Mouse (Mus musculus) forebrain, embryonic 13.5 days (tissue): ENCODE results near the gene Setd5. TPM values are rescaled to one million over a fixed set of nuclear protein-coding genes. Genes with fewer than 3 reads are reported as not detected.

ENCODE experiments used
- ATAC-seq: fragments of 200-750 bp; cut with Nextera tagmentation; 2 replicates; pipeline ENCODE4 v1.8.0; 2017
- H3K27ac ChIP-seq: fragments of 300-500 bp; sonication (generic); 2 replicates; pipeline ENCODE4 v1.5.1; 2015; ENCODE audit warnings: inconsistent platforms, mild to moderate bottlenecking, moderate library complexity
- H3K27me3 ChIP-seq: fragments of 300-500 bp; sonication (generic); 2 replicates; pipeline ENCODE4 v1.6.1; 2015; ENCODE audit warnings: mild to moderate bottlenecking, inconsistent platforms
- H3K36me3 ChIP-seq: fragments of 300-500 bp; sonication (generic); 2 replicates; pipeline ENCODE4 v1.6.1; 2015; ENCODE audit warnings: mild to moderate bottlenecking, inconsistent platforms; ENCODE audit not compliant: poor library complexity, severe bottlenecking
- H3K4me1 ChIP-seq: fragments of 300-500 bp; sonication (generic); 2 replicates; pipeline ENCODE4 v1.6.1; 2015; ENCODE audit warnings: inconsistent platforms
- H3K4me2 ChIP-seq: fragments of 300-500 bp; sonication (generic); 2 replicates; pipeline ENCODE4 v1.6.1; 2015; ENCODE audit warnings: inconsistent platforms, mild to moderate bottlenecking, moderate library complexity
- H3K4me3 ChIP-seq: fragments of 300-500 bp; sonication (generic); 2 replicates; pipeline ENCODE4 v1.5.1; 2015; ENCODE audit warnings: mild to moderate bottlenecking, inconsistent platforms
- H3K9ac ChIP-seq: fragments of 300-500 bp; sonication (generic); 2 replicates; pipeline ENCODE4 v1.6.1; 2015; ENCODE audit warnings: mild to moderate bottlenecking, inconsistent platforms
- H3K9me3 ChIP-seq: fragments of 300-500 bp; sonication (generic); replicated peaks from 2 replicates; pipeline ENCODE4 v1.6.1; 2016; ENCODE audit warnings: inconsistent platforms
- WGBS: fragments of 180-500 bp; shearing (Covaris S2); methylation state at CpG from one replicate; pipeline ENCODE4 v1.1.7; 2015; 5-methylcytosine and 5-hydroxymethylcytosine counted together
- polyA plus RNA-seq: library from polyadenylated mRNA; unstranded; fragments of >200 nt; fragmentation: Nextera tagmentation; extraction: Ambion mirVana; gene quantifications from 2 replicates; pipeline ENCODE4 v1.2.1, GENCODE M21; 2015

The Setd5 gene
- 56.9 and 63.3 TPM in 2 replicates for polyA plus RNA-seq

DNA sequence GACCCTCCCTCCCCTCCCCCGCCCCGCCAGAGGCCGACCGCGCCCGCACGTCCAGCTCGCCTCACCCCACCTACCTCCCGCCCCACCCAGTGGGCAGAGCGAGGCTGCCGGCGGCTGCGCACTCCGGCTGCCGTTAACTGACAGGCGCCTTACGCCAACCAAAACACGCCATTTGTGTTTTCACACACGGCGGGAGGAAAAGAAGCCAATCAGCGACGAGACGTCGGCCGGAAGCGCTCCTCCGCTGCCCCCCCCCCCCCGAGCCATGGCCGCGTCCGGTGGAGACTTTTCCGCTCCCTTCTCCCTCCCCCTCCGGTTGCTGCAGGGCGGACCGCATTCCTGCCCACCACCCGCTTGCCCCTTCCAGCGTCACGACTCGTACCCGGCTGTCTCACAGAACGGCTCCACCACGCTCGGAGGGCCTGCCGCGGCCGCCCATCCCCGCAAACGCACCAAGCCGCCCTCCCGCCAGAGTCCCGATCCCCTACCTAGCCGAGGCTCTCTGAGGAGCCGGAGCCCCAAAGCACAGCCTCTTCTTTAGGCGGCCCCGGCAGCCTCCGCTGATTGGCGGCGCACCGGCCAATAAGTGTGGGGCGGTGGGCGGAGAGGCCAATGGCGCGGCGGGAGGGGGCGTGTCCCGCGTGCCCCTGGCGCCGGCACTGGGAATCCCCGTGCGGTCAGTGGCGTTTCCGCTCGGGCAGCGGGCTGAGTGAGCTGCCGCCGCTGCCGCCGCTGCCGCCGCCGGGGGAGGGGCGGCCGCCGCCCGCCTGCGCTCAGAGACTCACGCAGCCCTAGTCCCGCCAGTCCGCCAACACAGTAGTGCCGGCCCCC is at the start of gene Setd5:
Setd5 (plus strand) TSS at position 680 of the 831 bp plus-strand sequence.
- Histone ChIP-seq H3K9ac (peak within 1 kb of the TSS; percentile 94), H3K9me3 (no peaks in the 10 kb centered on the region), H3K4me2 (peak within 1 kb of the TSS; percentile 93), H3K4me3 (peak within 1 kb of the TSS; percentile 73), H3K27ac (peak within 1 kb of the TSS; percentile 99), H3K36me3 (no peaks in the 10 kb centered on the region), H3K4me1 (peaks cover 54% of the 10 kb centered on the region), H3K27me3 (no peaks in the 10 kb centered on the region)
- peak; percentile 95 for ATAC-seq
- 1% methylated on average over 50 of the region's 91 CpGs for WGBS

DNA sequence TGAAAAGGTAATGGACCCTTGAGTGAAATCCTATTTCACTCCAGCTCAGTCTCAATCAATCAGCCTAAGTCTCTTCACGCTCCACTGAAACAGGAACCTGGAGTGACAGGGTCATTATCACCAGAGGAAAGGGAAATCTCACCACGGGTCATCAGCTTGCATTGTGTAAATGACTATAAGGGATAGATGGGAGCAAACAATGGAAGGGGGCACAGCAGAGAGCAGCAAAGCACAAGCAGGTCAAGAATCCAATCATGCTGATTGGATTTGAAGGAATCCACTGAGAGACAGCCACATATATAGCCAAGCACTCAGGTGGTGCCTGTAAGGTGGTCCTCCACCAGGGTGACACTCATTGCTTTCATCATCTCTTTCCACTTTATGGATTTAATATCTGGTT is 49.7 kb upstream of the Setd5 start:
- Histone ChIP-seq H3K9me3 (no peaks in the 10 kb centered on the region), H3K36me3 (no peaks in the 10 kb centered on the region), H3K27me3 (no peaks in the 10 kb centered on the region), H3K4me1 (peaks cover 21% of the 10 kb centered on the region), H3K4me2 (no peak overlapping the region), H3K4me3 (no peak overlapping the region), H3K9ac (no peak overlapping the region), H3K27ac (no peak overlapping the region)
- 9% methylated on average over 2 of the region's 2 CpGs for WGBS
- ATAC-seq, result no peak

DNA sequence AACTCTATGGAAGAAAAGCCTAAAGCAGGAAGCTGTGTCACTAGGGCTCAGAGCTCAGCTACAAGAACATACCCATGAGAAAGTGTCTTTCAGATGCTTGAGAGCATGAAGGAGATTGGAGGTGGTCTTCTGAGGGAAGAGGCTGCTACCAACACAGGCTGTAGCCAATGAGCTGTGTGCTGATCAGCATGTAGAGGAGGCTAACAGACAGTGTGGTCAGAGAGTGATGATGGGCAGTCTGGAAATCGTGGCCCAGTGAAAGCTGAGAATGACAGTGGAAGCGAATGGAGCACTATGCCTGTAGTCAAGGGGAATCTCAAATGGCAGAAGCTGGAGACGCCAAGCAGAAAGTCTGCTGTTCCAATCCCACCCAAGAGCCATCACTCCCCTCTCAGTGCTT is 48.2 kb upstream of the Setd5 start:
- H3K4me3 ChIP-seq, result no peak overlapping the region
- ATAC-seq, result no peak
- no peaks in the 10 kb centered on the region for H3K36me3 ChIP-seq
- no peak overlapping the region for H3K4me2 ChIP-seq
- no peaks in the 10 kb centered on the region for H3K9me3 ChIP-seq
- peaks cover 21% of the 10 kb centered on the region for H3K4me1 ChIP-seq
- whole genome bisulfite sequencing, result 81% methylated on average over 3 of the region's 3 CpGs
- no peaks in the 10 kb centered on the region for H3K27me3 ChIP-seq
- no peak overlapping the region for H3K9ac ChIP-seq
- H3K27ac ChIP-seq, result no peak overlapping the region

DNA sequence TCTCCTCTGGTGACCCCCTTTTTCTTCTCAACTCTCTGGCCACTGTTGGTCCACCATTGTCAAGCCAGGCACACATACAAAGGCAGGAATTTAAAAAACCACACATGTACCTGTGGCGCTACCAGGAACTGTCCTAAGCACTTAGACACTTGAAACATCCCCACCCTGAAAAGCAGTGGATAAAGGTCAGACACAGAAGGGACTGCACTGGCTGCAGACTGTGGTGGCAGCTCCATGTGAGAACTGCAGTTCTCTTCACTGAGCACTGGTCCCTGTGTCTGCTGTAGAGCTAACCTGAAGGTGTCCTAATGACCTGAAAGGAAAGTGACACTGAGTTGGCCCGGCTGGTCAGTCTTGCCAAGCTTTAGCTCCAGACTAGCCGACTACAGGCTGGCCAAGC is 46.6 kb upstream of the Setd5 start:
- Histone ChIP-seq H3K27ac (no peak overlapping the region), H3K9me3 (no peaks in the 10 kb centered on the region), H3K9ac (no peak overlapping the region), H3K27me3 (no peaks in the 10 kb centered on the region), H3K4me3 (no peak overlapping the region), H3K4me2 (no peak overlapping the region), H3K4me1 (peaks cover 11% of the 10 kb centered on the region), H3K36me3 (no peaks in the 10 kb centered on the region)
- no peak for ATAC-seq
- 69% methylated on average over 3 of the region's 3 CpGs for WGBS

DNA sequence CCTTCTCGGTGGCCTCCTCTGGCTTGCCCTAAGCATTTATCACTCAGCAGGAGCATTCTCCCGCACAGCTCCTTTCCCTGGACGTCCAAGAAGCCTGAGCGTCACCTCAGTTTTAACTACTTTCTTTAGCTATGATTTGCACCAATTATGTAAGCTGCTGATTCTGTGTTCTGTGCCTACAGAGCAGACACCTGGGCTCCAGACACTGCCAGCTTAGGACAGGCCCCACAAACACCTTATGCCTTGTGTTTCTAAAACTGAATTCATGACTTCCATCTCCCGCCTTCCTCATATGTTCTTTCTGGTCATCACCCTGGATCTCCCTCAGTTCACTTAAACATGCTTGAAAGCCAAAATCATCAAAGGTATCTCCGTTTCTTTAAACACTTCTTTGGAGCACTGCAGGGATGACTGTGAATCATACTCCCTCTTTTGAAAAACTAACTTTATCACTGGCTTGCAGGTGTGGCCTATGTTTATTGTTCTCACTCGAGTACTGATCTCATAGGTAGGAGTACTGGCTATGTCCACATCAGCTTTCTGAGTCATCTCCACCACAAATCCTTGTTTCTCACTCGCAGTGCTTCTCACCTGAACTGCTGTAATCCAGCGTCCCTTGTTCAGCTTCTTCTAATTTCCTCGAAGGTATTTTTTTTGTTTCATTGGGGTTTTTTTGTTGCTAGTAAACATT is 46.0 kb upstream of the Setd5 start:
- Histone ChIP-seq H3K27ac (no peak overlapping the region), H3K4me2 (no peak overlapping the region), H3K4me1 (peaks cover 5% of the 10 kb centered on the region), H3K27me3 (no peaks in the 10 kb centered on the region), H3K9me3 (no peaks in the 10 kb centered on the region), H3K4me3 (no peak overlapping the region), H3K36me3 (no peaks in the 10 kb centered on the region), H3K9ac (no peak overlapping the region)
- no peak for ATAC-seq
- WGBS, result 81% methylated on average over 10 of the region's 10 CpGs

DNA sequence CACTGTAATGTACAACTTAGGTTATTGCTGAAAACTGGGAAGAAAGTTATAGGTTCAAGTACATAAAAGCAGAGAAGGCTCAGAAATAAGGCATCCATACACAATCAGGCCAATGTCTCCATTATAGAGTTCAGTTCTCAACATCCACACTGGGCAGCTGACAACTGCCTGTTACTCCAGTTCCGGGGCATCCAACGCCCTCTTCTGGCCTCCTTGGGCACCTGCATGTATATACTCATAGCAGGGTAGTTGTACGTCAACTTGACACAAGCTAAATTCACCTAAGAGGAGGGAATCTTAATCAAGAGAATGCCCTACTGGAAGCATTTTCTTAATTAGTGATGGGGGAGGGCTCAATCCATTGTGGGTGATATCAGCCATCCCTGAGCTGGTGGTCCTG is 45.0 kb upstream of the Setd5 start:
- Histone ChIP-seq H3K4me3 (no peak overlapping the region), H3K9me3 (no peaks in the 10 kb centered on the region), H3K9ac (no peak overlapping the region), H3K27ac (no peak overlapping the region), H3K4me1 (0 out of 2 replicates have a peak, but pooled peaks cover 3% of the 10 kb centered on the region), H3K36me3 (no peaks in the 10 kb centered on the region), H3K4me2 (no peak overlapping the region), H3K27me3 (no peaks in the 10 kb centered on the region)
- 65% methylated on average over 3 of the region's 3 CpGs for WGBS
- ATAC-seq, result no peak

DNA sequence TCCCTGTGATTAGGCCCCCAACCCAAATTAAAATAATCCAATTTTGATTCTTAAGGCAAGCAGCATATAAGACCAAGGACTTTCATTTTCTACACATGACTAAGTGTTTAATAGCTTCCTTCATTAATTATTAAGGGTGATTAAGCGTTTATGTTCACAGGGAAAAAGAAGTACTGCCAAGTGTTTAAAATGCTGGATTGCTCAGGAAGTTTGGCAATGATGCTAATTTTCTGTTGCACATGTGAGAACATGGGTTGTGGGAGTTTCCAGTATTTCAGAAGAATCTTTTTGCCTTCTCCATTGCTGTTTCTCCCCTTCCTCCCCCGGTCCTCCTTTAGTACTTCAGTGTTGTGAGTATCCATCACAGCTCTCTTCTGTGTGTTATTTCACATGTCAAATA is 44.0 kb upstream of the Setd5 start:
- 84% methylated on average over 2 of the region's 2 CpGs for WGBS
- no peak overlapping the region for H3K9ac ChIP-seq
- H3K4me3 ChIP-seq, result no peak overlapping the region
- no peak overlapping the region for H3K27ac ChIP-seq
- H3K27me3 ChIP-seq, result no peaks in the 10 kb centered on the region
- H3K9me3 ChIP-seq, result no peaks in the 10 kb centered on the region
- H3K4me2 ChIP-seq, result no peak overlapping the region
- H3K4me1 ChIP-seq, result peaks cover 5% of the 10 kb centered on the region
- H3K36me3 ChIP-seq, result no peaks in the 10 kb centered on the region
- no peak for ATAC-seq

DNA sequence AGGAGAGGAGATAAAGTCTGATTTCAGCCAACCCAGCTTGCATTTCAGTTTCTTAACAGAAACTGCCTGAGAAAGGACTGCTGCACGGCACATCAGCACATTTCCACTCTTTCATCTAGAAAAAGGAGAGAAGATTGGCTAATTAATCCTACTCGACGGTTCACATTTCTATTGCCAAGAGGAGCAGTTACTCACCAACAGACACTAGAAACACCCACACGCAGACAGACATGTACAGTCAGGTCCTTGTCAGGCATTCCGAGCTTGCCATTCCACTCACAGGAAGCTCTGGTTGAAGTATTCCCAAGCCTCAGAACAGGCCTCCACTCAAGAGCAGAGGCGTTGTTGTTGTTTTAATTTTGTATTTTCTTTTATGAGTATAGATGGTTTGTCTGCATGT is 42.7 kb upstream of the Setd5 start:
- Histone ChIP-seq H3K9ac (no peak overlapping the region), H3K27ac (no peak overlapping the region), H3K27me3 (no peaks in the 10 kb centered on the region), H3K4me3 (no peak overlapping the region), H3K9me3 (no peaks in the 10 kb centered on the region), H3K4me1 (peaks cover 12% of the 10 kb centered on the region), H3K36me3 (no peaks in the 10 kb centered on the region), H3K4me2 (no peak overlapping the region)
- no peak for ATAC-seq
- 89% methylated on average over 6 of the region's 6 CpGs for WGBS

DNA sequence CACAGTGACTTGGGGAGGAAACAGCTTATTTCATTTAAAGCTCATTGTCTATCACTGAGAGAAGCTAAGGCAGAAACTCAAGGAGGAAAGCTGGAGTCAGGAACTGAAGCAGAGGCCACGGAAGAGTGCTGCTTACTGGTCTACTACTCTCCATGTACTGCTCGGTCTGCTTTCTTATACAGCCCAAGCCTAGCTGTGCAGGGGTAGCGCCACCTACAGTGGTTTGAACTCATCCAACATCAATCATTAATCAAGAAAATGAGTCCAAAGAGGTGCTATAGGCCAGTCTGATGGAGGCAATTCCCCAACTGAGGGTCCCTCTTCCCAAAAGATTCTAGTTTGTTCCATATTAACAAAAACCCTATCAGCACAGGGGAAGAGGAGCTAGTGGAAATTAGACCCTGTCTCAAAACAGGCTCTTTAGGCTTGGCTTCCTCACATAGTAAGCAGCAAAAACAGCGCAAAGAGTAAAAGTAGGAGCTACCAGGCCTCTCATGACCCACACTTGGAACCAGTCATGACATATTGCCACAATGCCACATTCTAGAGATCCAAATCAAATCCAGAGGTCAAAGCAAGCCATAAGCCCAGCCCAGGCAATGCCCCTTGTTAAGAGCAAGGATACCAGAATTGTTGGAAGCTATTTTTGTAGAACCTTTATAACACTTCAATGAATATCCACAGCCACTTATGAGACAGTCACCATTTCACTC is 40.5 kb upstream of the Setd5 start:
- H3K27ac ChIP-seq, result no peak overlapping the region
- H3K27me3 ChIP-seq, result no peaks in the 10 kb centered on the region
- H3K4me3 ChIP-seq, result no peak overlapping the region
- no peaks in the 10 kb centered on the region for H3K9me3 ChIP-seq
- WGBS, result 73% methylated on average over 4 of the region's 4 CpGs
- peaks cover 12% of the 10 kb centered on the region for H3K4me1 ChIP-seq
- H3K36me3 ChIP-seq, result no peaks in the 10 kb centered on the region
- ATAC-seq, result no peak
- H3K4me2 ChIP-seq, result no peak overlapping the region
- no peak overlapping the region for H3K9ac ChIP-seq

DNA sequence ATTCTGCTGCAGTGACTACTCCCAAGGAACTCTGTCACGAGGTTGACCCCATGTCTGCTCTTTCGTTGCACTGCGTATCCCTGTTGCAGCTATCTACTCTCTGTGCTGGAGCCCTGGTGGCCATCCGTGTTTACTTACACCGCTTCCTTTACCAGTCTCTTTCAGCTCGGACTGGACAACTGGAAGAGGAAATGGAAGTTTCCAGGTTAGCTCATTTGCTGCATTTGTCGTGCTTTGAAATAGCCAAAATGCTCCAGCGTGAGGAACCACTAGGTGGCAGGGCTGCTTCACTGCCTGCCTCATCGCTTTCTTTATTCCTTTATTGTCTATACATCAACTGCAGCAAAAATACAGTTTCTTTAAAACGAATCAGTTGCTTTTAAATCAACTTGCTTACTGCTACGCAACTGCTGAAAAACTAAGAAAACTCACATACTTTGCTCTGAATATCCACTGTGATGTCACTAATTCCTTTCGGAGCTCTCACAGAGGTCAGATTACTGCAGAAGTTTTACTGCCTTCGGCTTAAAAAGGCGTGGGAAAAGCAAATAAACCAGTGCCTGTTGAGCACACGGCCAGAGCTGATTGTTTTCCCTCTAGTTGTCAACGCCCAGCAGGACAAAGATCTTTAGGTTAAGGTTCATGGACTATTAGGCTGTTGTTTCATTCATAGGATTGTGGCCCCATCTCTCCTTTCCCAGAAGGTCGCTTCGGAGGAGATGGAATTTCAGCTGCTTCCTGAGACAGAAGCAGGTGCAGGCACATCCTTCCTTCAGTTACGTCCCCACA is 39.0 kb upstream of the Setd5 start:
- peak overlapping the region; percentile 46 for H3K4me2 ChIP-seq
- H3K36me3 ChIP-seq, result no peaks in the 10 kb centered on the region
- H3K27me3 ChIP-seq, result no peaks in the 10 kb centered on the region
- 10% methylated on average over 19 of the region's 19 CpGs for WGBS
- H3K4me1 ChIP-seq, result peaks cover 12% of the 10 kb centered on the region
- H3K9ac ChIP-seq, result peak overlapping the region; percentile 37
- peak overlapping the region; percentile 18 for H3K4me3 ChIP-seq
- peak; percentile 51; the same call in 1 of the 2 replicates for ATAC-seq
- H3K27ac ChIP-seq, result no peak overlapping the region; the same call in 1 of the 2 replicates
- no peaks in the 10 kb centered on the region for H3K9me3 ChIP-seq

DNA sequence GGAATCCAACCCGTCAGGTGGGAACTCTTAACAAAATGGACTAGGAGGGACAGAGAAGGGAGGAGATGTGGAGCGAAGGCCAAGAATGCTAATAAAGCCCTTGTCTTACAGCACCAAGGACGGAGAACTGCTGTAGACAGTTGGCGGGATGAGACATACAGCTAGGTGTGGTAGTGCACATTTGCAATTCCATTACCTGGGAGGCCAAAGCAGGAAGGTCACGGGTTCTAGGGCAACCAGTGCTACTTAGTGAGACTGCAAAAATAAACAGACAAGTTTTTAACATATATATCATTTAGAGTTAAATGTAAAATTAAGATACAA is 38.5 kb upstream of the Setd5 start:
- peak overlapping the region; percentile 46 for H3K4me2 ChIP-seq
- no peaks in the 10 kb centered on the region for H3K9me3 ChIP-seq
- no peaks in the 10 kb centered on the region for H3K27me3 ChIP-seq
- H3K4me3 ChIP-seq, result no peak overlapping the region
- H3K4me1 ChIP-seq, result peaks cover 12% of the 10 kb centered on the region
- peak overlapping the region; percentile 37 for H3K9ac ChIP-seq
- no peak overlapping the region; the same call in 1 of the 2 replicates for H3K27ac ChIP-seq
- H3K36me3 ChIP-seq, result no peaks in the 10 kb centered on the region
- WGBS, result 56% methylated on average over 5 of the region's 5 CpGs
- 0 out of 2 replicates have a peak, but pooled peaks have one; percentile 8 for ATAC-seq
